Mouse (Mus musculus) megakaryocyte-erythroid progenitor cell, adult 5-6 weeks (primary cell): ENCODE data around the gene Dvl2. TPM values are rescaled to one million over a fixed set of nuclear protein-coding genes. Genes with fewer than 3 reads are reported as not detected.

ENCODE experiments used
- ATAC-seq: replicated peaks from 2 replicates; pipeline ENCODE4 v1.8.0; 2016; ENCODE audit warnings: mild to moderate bottlenecking, inconsistent platforms; ENCODE audit not compliant: severe bottlenecking, poor library complexity, low FRiP score, low TSS enrichment
- total RNA-seq, 2 experiments: library from RNA; stranded (forward) in 1 of 2; stranded (reverse) in 1 of 2; fragments of 200-1000, 215-1000 nt in 1 of 2; fragments of >200 nt in 1 of 2; fragmentation: Nextera tagmentation in 1 of 2; gene quantifications; 2 replicates each; pipeline ENCODE4 v1.2.3; 2014 to 2017

Dvl2 gene
- total RNA-seq (2014; fragmentation: Nextera tagmentation) (20.3 and 30.0 TPM in 2 replicates), total RNA-seq (2017) (15.8 and 20.8 TPM in 2 replicates)

DNA sequence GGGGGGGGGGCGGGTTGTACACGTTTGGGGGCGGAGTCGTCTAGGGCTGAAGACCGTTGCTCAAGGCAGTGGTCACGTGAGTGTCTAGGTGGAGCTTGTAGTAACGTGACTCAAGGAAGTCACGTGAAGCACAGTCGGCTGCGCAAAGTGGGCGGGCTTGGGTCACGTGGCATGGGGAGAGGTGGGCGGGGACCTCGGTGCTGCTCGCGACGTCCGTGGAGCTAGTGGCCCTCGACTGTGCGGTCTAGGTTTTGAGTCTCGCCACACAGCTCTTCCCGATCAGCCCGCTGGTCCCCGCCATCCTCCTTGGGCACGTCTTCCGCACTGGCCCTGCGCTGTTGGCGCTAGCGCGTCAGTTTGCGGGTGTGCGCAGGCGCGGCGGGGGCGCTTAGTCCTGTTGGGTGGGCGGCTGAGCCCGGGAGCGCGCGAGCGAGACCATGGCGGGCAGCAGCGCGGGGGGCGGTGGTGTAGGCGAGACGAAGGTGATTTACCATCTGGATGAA, at the start of gene Dvl2:
Dvl2 (plus strand) TSS at position 200 of the 503 bp plus-strand sequence.
- peak; percentile 39 for ATAC-seq

- no peak for ATAC-seq
Observed at GRCm38 (mm10) chr11:69950807-69951459, 49.5 kb upstream of the Dvl2 start.

DNA sequence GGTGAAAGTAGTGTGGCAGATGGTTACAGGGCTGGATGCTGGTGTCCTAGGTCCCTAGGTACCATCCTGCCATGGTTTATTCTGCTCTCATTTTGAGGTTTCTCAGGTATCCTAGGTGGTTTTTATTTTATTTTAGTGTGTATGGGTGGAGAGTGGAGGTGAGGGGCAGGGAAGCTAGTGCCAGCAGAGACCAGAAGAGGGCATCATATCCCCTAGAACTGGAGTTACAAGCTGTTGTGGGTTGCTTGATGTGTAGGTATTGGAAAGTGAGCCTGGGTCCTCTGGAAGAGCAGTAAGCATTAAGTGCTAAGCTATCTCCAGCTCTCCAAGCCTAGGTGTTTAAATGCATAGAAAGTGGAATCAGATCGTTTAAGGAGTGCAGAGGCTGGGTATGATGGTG, 48.1 kb upstream of the Dvl2 start:
- ATAC-seq: no peak

DNA sequence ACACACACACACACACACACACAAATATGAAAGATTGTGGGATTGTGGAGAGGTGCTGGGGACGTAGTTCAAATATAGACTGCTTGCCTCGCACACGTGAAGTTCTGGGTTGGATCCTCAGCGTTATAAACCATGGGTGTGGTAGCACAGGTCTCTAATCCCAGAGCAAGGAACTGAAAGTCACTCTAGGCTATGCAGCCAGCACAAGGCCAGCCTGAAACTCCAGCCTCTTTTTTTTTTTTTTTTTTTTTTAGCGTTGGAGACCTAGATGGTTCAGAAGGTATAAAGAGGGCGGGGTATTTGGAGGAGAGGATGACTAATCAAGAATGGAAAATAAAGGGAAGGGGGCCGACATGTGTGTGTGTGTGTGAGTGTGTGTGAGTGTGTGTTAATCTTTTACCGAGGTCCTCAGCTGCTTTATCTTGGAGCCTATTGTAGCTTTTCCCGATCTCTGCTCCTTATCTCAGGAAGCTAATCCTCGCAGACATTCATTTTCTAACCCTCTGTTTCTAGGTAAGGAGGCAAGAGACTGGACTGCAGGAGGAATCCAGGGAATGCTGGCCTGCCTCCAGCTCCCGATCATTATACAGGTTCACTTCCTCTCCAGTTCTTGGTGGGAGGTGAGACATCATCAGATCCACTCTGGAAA, 47.0 kb upstream of the Dvl2 start:
- ATAC-seq: no peak

GRCm38 (mm10) chr11:69955618-69956017, 44.8 kb upstream of the Dvl2 start:
- ATAC-seq: peak; percentile 44; the same call in 1 of the 2 replicates

- no peak for ATAC-seq
Observed at GRCm38 (mm10) chr11:69956218-69956617, 44.2 kb upstream of the Dvl2 start.

- no peak for ATAC-seq
Observed at GRCm38 (mm10) chr11:69960616-69961015, 39.8 kb upstream of the Dvl2 start.

DNA sequence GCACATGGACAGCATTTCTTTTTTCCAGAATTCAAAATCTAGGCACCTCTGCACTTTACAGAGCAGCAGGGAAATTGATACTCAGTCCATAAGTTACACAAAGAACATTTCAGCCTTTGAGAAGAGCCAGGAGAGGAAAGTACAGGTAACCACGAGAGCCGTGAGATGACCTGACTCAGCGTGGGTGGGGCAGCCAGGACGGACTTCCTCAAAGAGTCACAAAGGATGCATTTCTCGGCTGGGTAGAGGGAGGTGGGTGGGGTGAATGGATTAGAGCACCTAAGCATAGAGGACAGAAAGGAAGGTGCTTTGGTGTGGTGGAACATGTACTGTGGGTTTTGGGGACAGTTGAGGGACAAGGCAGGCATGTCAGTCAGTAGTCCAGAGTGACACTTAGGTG, 38.6 kb upstream of the Dvl2 start:
- ATAC-seq: no peak

DNA sequence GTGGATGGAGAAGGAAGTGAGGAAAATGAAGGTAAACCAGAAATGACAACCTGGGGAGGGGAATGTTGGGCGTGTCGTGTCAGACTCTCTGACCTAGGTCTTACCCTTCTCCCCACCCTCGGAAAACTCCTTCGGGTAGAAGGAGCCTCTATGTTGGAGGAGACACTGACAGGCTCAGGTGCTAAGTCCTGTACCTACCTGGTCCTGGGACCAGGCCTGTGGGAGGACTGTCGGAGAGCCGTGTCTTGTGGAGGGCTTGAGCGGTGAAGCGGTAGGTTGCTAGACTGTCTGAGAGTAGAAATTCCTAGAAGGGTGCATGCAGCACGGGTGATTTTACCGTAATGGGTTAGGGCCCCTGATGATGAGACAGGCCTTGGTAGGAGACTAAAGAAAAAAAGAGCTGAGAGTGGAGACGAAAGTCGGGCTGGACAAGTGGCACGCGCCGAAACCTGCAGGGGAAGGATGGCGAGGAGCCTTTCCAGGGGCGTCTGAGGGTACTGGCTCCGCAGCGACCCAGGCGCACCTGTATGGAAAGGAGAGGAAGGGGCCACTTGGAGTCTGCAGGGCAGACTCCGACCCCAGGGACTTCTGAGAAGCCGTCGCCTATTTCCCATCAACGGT, 35.6 kb upstream of the Dvl2 start, which contains the start of gene Cldn7:
Cldn7 (plus strand) TSS at position 130 of the 621 bp plus-strand sequence.
- ATAC-seq: no peak

DNA sequence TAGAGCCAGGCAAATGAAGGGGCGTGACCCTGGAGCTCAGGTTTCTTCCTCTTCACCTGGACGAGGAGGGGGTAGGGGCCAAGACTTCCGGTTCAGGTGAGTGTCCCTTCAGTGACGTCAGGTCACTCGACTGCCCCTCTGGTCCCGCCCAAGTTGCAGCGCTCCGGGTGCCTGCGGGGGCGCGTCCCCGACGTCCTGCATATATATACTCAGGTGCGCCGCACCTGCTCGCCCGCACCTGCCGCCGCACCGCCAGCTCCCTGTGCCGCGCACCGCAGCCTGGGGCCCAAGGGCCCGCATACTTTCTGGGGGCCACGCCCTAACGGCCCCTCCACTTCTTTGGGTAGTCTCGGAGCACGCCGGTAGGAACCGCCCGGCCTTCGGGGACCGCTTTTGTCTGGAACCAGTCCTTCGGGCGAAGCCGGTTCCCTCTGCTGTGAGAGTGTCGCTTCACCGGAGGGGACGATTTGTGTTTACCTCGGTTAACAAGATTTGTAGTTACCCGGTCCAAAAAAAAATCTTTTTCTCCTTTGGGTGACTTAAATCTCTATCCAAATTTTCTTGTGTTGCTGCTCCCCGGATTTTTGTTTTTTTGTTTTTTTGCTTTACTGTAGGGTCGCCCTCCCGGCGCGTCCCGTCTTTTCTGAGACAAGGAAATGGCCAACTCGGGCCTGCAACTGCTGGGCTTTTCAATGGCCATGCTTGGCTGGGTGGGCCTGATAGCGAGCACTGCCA, 35.0 kb upstream of the Dvl2 start:
- ATAC-seq: no peak

GRCm38 (mm10) chr11:69966006-69966859, 34.2 kb upstream of the Dvl2 start:
- peak; percentile 48; the same call in 1 of the 2 replicates for ATAC-seq

DNA sequence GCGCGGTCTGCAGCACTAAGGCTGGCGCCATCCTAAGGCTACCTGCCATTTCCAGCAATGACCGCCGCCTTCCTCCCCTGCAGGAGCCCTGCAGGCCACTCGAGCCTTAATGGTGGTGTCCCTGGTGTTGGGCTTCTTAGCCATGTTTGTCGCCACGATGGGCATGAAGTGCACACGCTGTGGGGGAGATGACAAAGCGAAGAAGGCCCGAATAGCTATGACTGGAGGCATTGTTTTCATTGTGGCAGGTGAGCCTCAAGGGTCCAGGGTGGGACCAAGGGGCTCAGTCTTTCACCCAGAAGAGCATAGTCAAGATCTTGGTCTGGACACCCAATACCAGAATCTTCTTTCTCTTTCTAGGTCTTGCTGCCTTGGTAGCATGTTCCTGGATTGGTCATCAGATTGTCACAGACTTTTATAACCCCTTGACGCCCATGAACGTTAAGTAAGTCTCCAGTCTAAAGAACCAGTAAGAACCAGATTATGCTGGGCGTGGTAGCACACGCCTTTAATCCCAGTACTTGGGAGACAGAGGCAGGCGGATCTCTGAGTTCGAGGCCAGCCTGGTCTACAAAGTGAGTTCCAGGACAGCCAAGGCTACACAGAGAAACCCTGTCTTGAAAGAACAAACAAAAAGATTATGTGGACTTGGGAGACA, 33.4 kb upstream of the Dvl2 start:
- peak; percentile 19; the same call in 1 of the 2 replicates for ATAC-seq

- ATAC-seq: no peak
Observed at GRCm38 (mm10) chr11:69968793-69969192, 31.6 kb upstream of the Dvl2 start.

GRCm38 (mm10) chr11:69970222-69970621, 30.2 kb upstream of the Dvl2 start:
- no peak for ATAC-seq

GRCm38 (mm10) chr11:69970775-69971174, 29.6 kb upstream of the Dvl2 start:
- no peak for ATAC-seq

GRCm38 (mm10) chr11:69974907-69975306, 25.5 kb upstream of the Dvl2 start:
- ATAC-seq: no peak

DNA sequence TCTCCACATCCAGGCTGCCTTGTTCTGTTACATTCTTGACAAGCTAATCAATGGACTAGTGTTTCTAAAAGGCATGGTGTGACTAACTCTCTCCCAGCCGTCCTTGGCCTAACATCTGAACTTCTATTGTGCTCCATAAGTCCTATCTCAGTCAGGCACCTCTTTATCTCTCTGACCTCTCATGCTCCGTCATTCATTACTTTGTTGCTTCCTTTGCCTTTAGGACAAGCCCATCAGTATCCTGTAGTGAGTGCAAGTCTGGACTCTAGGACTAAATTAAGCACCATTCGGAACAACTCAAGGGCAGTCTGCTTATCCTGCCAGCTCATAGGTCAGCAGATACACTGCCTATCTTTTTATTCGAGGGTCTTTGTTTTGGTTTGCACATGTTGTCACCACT, 24.1 kb upstream of the Dvl2 start:
- ATAC-seq: no peak

GRCm38 (mm10) chr11:69979827-69980195, 20.6 kb upstream of the Dvl2 start:
- ATAC-seq: peak; percentile 33
